ENCODE assay signal across 13 mouse cellular contexts in genomic region chrX:142574945-142575710, GRCm38 (mm10).
DNase-seq lines count a peak whose midpoint lies in the region; ATAC-seq and TF ChIP-seq lines count a peak whose summit lies in the region.
"Had no signal": no experiment of that assay in that cellular context is flagged by ENCODE, and none has a peak within 500 bp of the region (broad histone marks: within the 10 kb centered on the region; RNA-seq: fewer than 3 reads in every experiment).

No protein-coding gene starts in this region.

- no peak overlapping the region for H3K4me3 ChIP-seq in midbrain, embryonic 14.5 days (replicated peaks; ENCODE audit: low read depth, low read length)
- H3K4me3 ChIP-seq in midbrain, embryonic 13.5 days (replicated peaks), result no peak overlapping the region
- H3K4me3 ChIP-seq in stomach, postnatal 0 days (ENCODE audit: low read depth, low read length), result no peak overlapping the region
- H3K4me3 ChIP-seq: gastrocnemius, adult 2 months; hindbrain, embryonic 15.5 days; megakaryocyte, embryonic 14.5 days had no signal

- ATAC-seq in midbrain, embryonic 14.5 days (ENCODE audit: low FRiP score, low TSS enrichment), result no peak; the same call in 1 of the 2 replicates
- no peak; the same call in 1 of the 2 replicates for ATAC-seq in midbrain, embryonic 13.5 days
- ATAC-seq in stomach, postnatal 0 days (ENCODE audit: low FRiP score, low TSS enrichment), result no peak

- TF ChIP-seq EP300 in stomach, postnatal 0 days (optimal IDR thresholded peaks at IDR 0.05), result no peak

- peak; percentile 22; the same call in 1 of the 2 replicates for TF ChIP-seq CTCF in stomach, postnatal 0 days (IDR thresholded peaks at IDR 0.05; ENCODE audit: low read depth)

- no peaks in the 10 kb centered on the region for H3K4me1 ChIP-seq in midbrain, embryonic 14.5 days (ENCODE audit: control insufficient read depth, insufficient read depth, low read length)
- no peaks in the 10 kb centered on the region for H3K4me1 ChIP-seq in midbrain, embryonic 13.5 days (replicated peaks)
- H3K4me1 ChIP-seq in stomach, postnatal 0 days (replicated peaks; ENCODE audit: control insufficient read depth, insufficient read depth), result no peaks in the 10 kb centered on the region
- H3K4me1 ChIP-seq: hindbrain, embryonic 15.5 days had no signal

- no peak overlapping the region for H3K9ac ChIP-seq in midbrain, embryonic 14.5 days (replicated peaks; ENCODE audit: low read length)
- no peak overlapping the region for H3K9ac ChIP-seq in midbrain, embryonic 13.5 days (replicated peaks)
- no peak overlapping the region for H3K9ac ChIP-seq in stomach, postnatal 0 days (ENCODE audit: low read length)
- H3K9ac ChIP-seq: hindbrain, embryonic 15.5 days had no signal

- DNase-seq in adrenal gland, postnatal 14 days, result peak; percentile 14
- no peak for DNase-seq in adrenal gland, adult 8-10 months
- DNase-seq in midbrain, embryonic 14.5 days, result peak; percentile 12
- DNase-seq in induced T-regulatory cell, adult 2 months (ENCODE audit: low read depth), result peak; percentile 0
- no peak for DNase-seq in stomach, postnatal 0 days (ENCODE audit: low spot score)
- no peak for DNase-seq in gastrocnemius, postnatal 14 days
- DNase-seq in right cerebral cortex, adult 2 months (ENCODE audit: low spot score in 2 of 2), result no peak
- DNase-seq: cerebellum, postnatal 25 days; gastrocnemius, adult 2 months; layer of hippocampus, adult 9-11 months had no signal

- no peaks in the 10 kb centered on the region for H3K27me3 ChIP-seq in midbrain, embryonic 14.5 days (ENCODE audit: control insufficient read depth, insufficient read depth, low read length)
- peaks cover 10% of the 10 kb centered on the region; the same call in 1 of the 2 replicates for H3K27me3 ChIP-seq in midbrain, embryonic 13.5 days
- no peaks in the 10 kb centered on the region for H3K27me3 ChIP-seq in stomach, postnatal 0 days (ENCODE audit: control insufficient read depth, insufficient read depth, low read length)
- H3K27me3 ChIP-seq: hindbrain, embryonic 15.5 days; megakaryocyte, embryonic 14.5 days had no signal

- no peaks in the 10 kb centered on the region for H3K9me3 ChIP-seq in midbrain, embryonic 14.5 days (ENCODE audit: control insufficient read depth, low read length)
- H3K9me3 ChIP-seq in midbrain, embryonic 13.5 days, result no peaks in the 10 kb centered on the region
- H3K9me3 ChIP-seq in stomach, postnatal 0 days (ENCODE audit: control insufficient read depth, low read length), result no peaks in the 10 kb centered on the region
- H3K9me3 ChIP-seq: hindbrain, embryonic 15.5 days; megakaryocyte, embryonic 14.5 days had no signal

- H3K4me2 ChIP-seq in midbrain, embryonic 14.5 days (ENCODE audit: low read length), result no peak overlapping the region
- no peak overlapping the region for H3K4me2 ChIP-seq in midbrain, embryonic 13.5 days (replicated peaks)
- H3K4me2 ChIP-seq in stomach, postnatal 0 days (replicated peaks; ENCODE audit: low read depth), result no peak overlapping the region
- H3K4me2 ChIP-seq: hindbrain, embryonic 15.5 days had no signal

- H3K36me3 ChIP-seq in midbrain, embryonic 14.5 days (ENCODE audit: control insufficient read depth, insufficient read depth, low read length), result no peaks in the 10 kb centered on the region
- no peaks in the 10 kb centered on the region for H3K36me3 ChIP-seq in midbrain, embryonic 13.5 days
- H3K36me3 ChIP-seq in stomach, postnatal 0 days (ENCODE audit: control insufficient read depth, insufficient read depth, low read length), result no peaks in the 10 kb centered on the region
- H3K36me3 ChIP-seq: hindbrain, embryonic 15.5 days had no signal

- intact Hi-C loops in gastrocnemius, postnatal 14 days (cut with DNase I; ENCODE audit: low total_unique reads), result loop anchor here (10.0 kb wide), 1 partner anchor 100 kb away; no protein-coding TSS in a partner anchor

- H3K27ac ChIP-seq in midbrain, embryonic 14.5 days (replicated peaks; ENCODE audit: low read depth, low read length), result no peak overlapping the region
- H3K27ac ChIP-seq in midbrain, embryonic 13.5 days, result no peak overlapping the region
- H3K27ac ChIP-seq in stomach, postnatal 0 days (replicated peaks), result no peak overlapping the region
- H3K27ac ChIP-seq: gastrocnemius, adult 2 months; hindbrain, embryonic 15.5 days had no signal

- 55% methylated on average over 10 of the region's 10 CpGs for WGBS in midbrain, embryonic 14.5 days
- 55% methylated on average over 10 of the region's 10 CpGs for WGBS in midbrain, embryonic 13.5 days
- WGBS in stomach, postnatal 0 days, result 61% methylated on average over 10 of the region's 10 CpGs

Comparison
In these comparisons a context has a peak if more than half of its experiments do, and no peak if none do; other contexts are left out.
1. DNase-seq: peak in adrenal gland, postnatal 14 days (single experiment), midbrain, embryonic 14.5 days (single experiment) and induced T-regulatory cell, adult 2 months (single experiment); none in adrenal gland, adult 8-10 months (single experiment), stomach, postnatal 0 days (single experiment), gastrocnemius, postnatal 14 days (single experiment) and right cerebral cortex, adult 2 months (0 of 2).